Mouse (Mus musculus) neural tube, embryonic 14.5 days (tissue): ENCODE results near the gene Arhgef3. TPM values are rescaled to one million over a fixed set of nuclear protein-coding genes. Genes with fewer than 3 reads are reported as not detected.
A peak's percentile ranks its signal among the peaks of the same experiment; 100 is the strongest.

Source experiments
- ATAC-seq: fragments of 200-750 bp; cut with Nextera tagmentation; 2 replicates; pipeline ENCODE4 v1.8.0; 2017; ENCODE audit warnings: low read depth, mild to moderate bottlenecking, moderate TSS enrichment, moderate library complexity
- H3K27ac ChIP-seq: fragments of 300-500 bp; sonication (generic); 2 replicates; pipeline ENCODE4 v1.5.1; 2014; ENCODE audit warnings: low read depth, mild to moderate bottlenecking, control low read depth, low read length, moderate library complexity, mixed read lengths
- H3K27me3 ChIP-seq: fragments of 300-500 bp; sonication (generic); 2 replicates; pipeline ENCODE4 v1.6.1; 2014; ENCODE audit warnings: low read length; ENCODE audit not compliant: control insufficient read depth, insufficient read depth
- H3K36me3 ChIP-seq: fragments of 300-500 bp; sonication (generic); 2 replicates; pipeline ENCODE4 v1.6.1; 2014; ENCODE audit warnings: low read length, mixed read lengths; ENCODE audit not compliant: control insufficient read depth, insufficient read depth
- H3K4me1 ChIP-seq: fragments of 300-500 bp; sonication (generic); 2 replicates; pipeline ENCODE4 v1.6.1; 2014; ENCODE audit warnings: low read length; ENCODE audit not compliant: control insufficient read depth, insufficient read depth
- H3K4me2 ChIP-seq: fragments of 300-500 bp; sonication (generic); 2 replicates; pipeline ENCODE4 v1.6.1; 2014; ENCODE audit warnings: mild to moderate bottlenecking, low read depth, low read length, control low read depth
- H3K4me3 ChIP-seq: fragments of 300-500 bp; sonication (generic); 2 replicates; pipeline ENCODE4 v1.5.1; 2014; ENCODE audit warnings: low read depth, low read length, control low read depth, mixed read lengths
- H3K9ac ChIP-seq: fragments of 300-500 bp; sonication (generic); replicated peaks from 2 replicates; pipeline ENCODE4 v1.6.1; 2014; ENCODE audit warnings: low read depth, mild to moderate bottlenecking, control low read depth, low read length, mixed read lengths
- H3K9me3 ChIP-seq: fragments of 300-500 bp; sonication (generic); 2 replicates; pipeline ENCODE4 v1.6.1; 2016; ENCODE audit warnings: low read length; ENCODE audit not compliant: control insufficient read depth
- WGBS: fragments of 180-500 bp; shearing (Covaris S2); extraction: QIAGEN DNeasy Blood & Tissue Kit; methylation state at CpG from one replicate; pipeline ENCODE4 v1.1.7; 2014; 5-methylcytosine and 5-hydroxymethylcytosine counted together
- polyA plus RNA-seq: library from polyadenylated mRNA; unstranded; fragments of >200 nt; fragmentation: Nextera tagmentation; extraction: Ambion mirVana; gene quantifications from 2 replicates; pipeline ENCODE4 v1.2.1, GENCODE M21; 2014

The Arhgef3 gene
- polyA plus RNA-seq, 1 experiment from 2014 or later: 13.4 TPM

- H3K27ac ChIP-seq: no peak overlapping the region
- no peaks in the 10 kb centered on the region for H3K9me3 ChIP-seq
- no peak overlapping the region for H3K9ac ChIP-seq
- H3K4me3 ChIP-seq: no peak overlapping the region
- WGBS: 52% methylated on average over 6 of the region's 6 CpGs
- no peaks in the 10 kb centered on the region for H3K4me1 ChIP-seq
- no peak for ATAC-seq
- no peaks in the 10 kb centered on the region for H3K27me3 ChIP-seq
- no peak overlapping the region for H3K4me2 ChIP-seq
- H3K36me3 ChIP-seq: no peaks in the 10 kb centered on the region
These were observed 12.0 kb upstream of the Arhgef3 start for GRCm38 (mm10) chr14:27102720-27103119.

- no peak for ATAC-seq
- Histone ChIP-seq H3K4me2 (no peak overlapping the region), H3K9me3 (no peaks in the 10 kb centered on the region), H3K4me1 (no peaks in the 10 kb centered on the region), H3K27me3 (no peaks in the 10 kb centered on the region), H3K27ac (no peak overlapping the region), H3K9ac (no peak overlapping the region), H3K36me3 (no peaks in the 10 kb centered on the region), H3K4me3 (no peak overlapping the region)
- WGBS: 56% methylated on average over 12 of the region's 12 CpGs
These were observed 8.8 kb upstream of the Arhgef3 start for GRCm38 (mm10) chr14:27105731-27106457.

- ATAC-seq: no peak
- Histone ChIP-seq H3K4me1 (no peaks in the 10 kb centered on the region), H3K27me3 (peaks cover 4% of the 10 kb centered on the region; the same call in 1 of the 2 replicates), H3K4me2 (no peak overlapping the region), H3K9me3 (no peaks in the 10 kb centered on the region), H3K4me3 (no peak overlapping the region), H3K36me3 (no peaks in the 10 kb centered on the region), H3K9ac (no peak overlapping the region), H3K27ac (no peak overlapping the region)
- WGBS: 79% methylated on average over 6 of the region's 6 CpGs
These were observed 5.8 kb upstream of the Arhgef3 start for GRCm38 (mm10) chr14:27108748-27109504.

GRCm38 (mm10) chr14:27115275-27115660 lies 569 bp downstream of the Arhgef3 start:
- Histone ChIP-seq H3K27me3 (peaks cover 11% of the 10 kb centered on the region; the same call in 1 of the 2 replicates), H3K4me2 (peak overlapping the region; percentile 100), H3K4me1 (peaks cover 4% of the 10 kb centered on the region; the same call in 1 of the 2 replicates), H3K4me3 (peak overlapping the region; percentile 39), H3K36me3 (no peaks in the 10 kb centered on the region), H3K9ac (peak overlapping the region; percentile 37; the same call in 1 of the 2 replicates), H3K9me3 (no peaks in the 10 kb centered on the region), H3K27ac (no peak overlapping the region)
- ATAC-seq: no peak
- WGBS: 17% methylated on average over 11 of the region's 11 CpGs

DNA sequence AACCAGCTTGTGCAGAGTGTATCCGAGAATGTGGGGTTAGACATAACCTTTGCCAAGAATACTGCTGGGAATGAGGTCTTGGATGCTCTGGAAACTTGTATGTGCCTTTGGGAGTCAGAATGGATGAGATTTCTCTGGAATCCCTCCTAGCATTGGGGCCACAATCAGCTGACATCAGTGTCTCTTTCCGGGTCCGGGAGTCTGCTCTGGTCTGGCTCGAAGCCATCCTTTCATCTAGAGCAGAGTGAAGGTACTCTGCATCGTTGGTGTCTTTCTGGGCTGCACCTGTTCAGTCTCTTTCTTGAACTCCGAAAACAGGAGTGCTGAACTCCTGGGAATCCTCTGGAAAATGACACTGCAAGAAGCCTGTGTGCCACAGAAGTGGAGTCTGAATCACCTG lies 1.3 kb downstream of the Arhgef3 start:
- no peak for ATAC-seq
- no peak overlapping the region for H3K9ac ChIP-seq
- H3K27me3 ChIP-seq: peaks cover 11% of the 10 kb centered on the region; the same call in 1 of the 2 replicates
- H3K4me1 ChIP-seq: peaks cover 4% of the 10 kb centered on the region; the same call in 1 of the 2 replicates
- H3K27ac ChIP-seq: no peak overlapping the region
- no peaks in the 10 kb centered on the region for H3K9me3 ChIP-seq
- 77% methylated on average over 6 of the region's 6 CpGs for WGBS
- H3K4me3 ChIP-seq: no peak overlapping the region
- no peak overlapping the region for H3K4me2 ChIP-seq
- no peaks in the 10 kb centered on the region for H3K36me3 ChIP-seq

GRCm38 (mm10) chr14:27116577-27117165 lies 2.0 kb downstream of the Arhgef3 start:
- no peaks in the 10 kb centered on the region for H3K36me3 ChIP-seq
- H3K27me3 ChIP-seq: peaks cover 11% of the 10 kb centered on the region; the same call in 1 of the 2 replicates
- no peak overlapping the region for H3K4me3 ChIP-seq
- no peak for ATAC-seq
- H3K9me3 ChIP-seq: no peaks in the 10 kb centered on the region
- H3K9ac ChIP-seq: no peak overlapping the region
- H3K27ac ChIP-seq: no peak overlapping the region
- peaks cover 4% of the 10 kb centered on the region; the same call in 1 of the 2 replicates for H3K4me1 ChIP-seq
- 88% methylated on average over 4 of the region's 4 CpGs for WGBS
- H3K4me2 ChIP-seq: no peak overlapping the region

DNA sequence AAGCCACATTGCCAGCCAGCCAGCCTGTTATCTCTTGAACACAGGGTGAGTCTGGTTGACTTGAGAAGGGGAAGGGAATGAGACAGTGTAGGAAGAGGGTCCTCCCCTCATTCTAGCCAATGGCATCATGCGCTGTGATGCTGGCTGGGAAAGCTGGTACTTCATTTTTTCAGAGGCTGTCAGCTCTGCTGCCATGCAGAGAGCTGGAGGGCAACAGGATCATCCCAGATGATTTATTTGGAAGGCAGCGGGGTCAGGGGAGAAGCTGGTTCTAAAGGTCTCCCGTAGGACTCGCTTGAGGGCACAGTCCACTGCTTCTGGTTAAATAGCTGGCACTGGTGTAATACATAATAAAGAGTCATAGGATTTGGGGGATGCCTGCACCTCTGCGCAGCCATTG lies 3.8 kb downstream of the Arhgef3 start:
- H3K4me2 ChIP-seq: no peak overlapping the region
- H3K36me3 ChIP-seq: no peaks in the 10 kb centered on the region
- H3K27me3 ChIP-seq: peaks cover 10% of the 10 kb centered on the region; the same call in 1 of the 2 replicates
- H3K4me1 ChIP-seq: peaks cover 4% of the 10 kb centered on the region; the same call in 1 of the 2 replicates
- WGBS: 82% methylated on average over 5 of the region's 5 CpGs
- H3K27ac ChIP-seq: no peak overlapping the region
- H3K9ac ChIP-seq: no peak overlapping the region
- H3K9me3 ChIP-seq: no peaks in the 10 kb centered on the region
- ATAC-seq: no peak
- no peak overlapping the region for H3K4me3 ChIP-seq

- Histone ChIP-seq H3K36me3 (no peaks in the 10 kb centered on the region), H3K4me2 (no peak overlapping the region), H3K27me3 (no peaks in the 10 kb centered on the region), H3K4me3 (no peak overlapping the region), H3K9ac (no peak overlapping the region), H3K27ac (no peak overlapping the region), H3K4me1 (no peaks in the 10 kb centered on the region), H3K9me3 (no peaks in the 10 kb centered on the region)
- WGBS: 81% methylated on average over 3 of the region's 3 CpGs
- ATAC-seq: no peak
These were observed 7.9 kb downstream of the Arhgef3 start for GRCm38 (mm10) chr14:27122646-27123045.

DNA sequence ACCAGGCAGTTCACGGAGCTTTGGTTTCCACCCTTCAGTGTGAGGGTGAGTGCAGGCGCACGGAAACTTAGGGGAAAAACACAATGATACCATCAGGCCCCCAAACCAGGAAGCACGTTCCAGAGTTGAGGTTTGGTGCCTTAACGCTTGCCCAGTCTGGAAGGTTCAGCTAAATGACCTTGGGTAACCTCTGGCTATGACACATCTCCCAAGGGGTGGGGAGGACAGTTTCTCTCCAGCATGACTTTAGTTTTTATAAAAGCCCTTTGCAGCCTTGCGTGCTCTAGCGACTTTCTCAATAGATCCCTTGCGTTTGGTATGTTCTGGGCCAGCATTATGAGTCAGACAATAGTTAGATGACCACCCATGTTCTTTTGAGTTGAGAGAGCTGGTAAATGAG lies 8.8 kb downstream of the Arhgef3 start:
- no peak overlapping the region for H3K9ac ChIP-seq
- H3K27ac ChIP-seq: no peak overlapping the region
- 65% methylated on average over 8 of the region's 8 CpGs for WGBS
- H3K4me1 ChIP-seq: no peaks in the 10 kb centered on the region
- no peaks in the 10 kb centered on the region for H3K27me3 ChIP-seq
- ATAC-seq: no peak
- H3K36me3 ChIP-seq: no peaks in the 10 kb centered on the region
- H3K4me3 ChIP-seq: no peak overlapping the region
- no peak overlapping the region for H3K4me2 ChIP-seq
- no peaks in the 10 kb centered on the region for H3K9me3 ChIP-seq
